Mouse (Mus musculus): Measurements from ENCODE around the gene Gm21103. TPM values are rescaled to one million over a fixed set of nuclear protein-coding genes. Genes with fewer than 3 reads are reported as not detected.
"Not testable (repeated sequence)": the region's sequence is repeated elsewhere in the genome, so short reads cannot be mapped to it uniquely, and the experiment has no call there.

The Gm21103 gene
- polyA plus RNA-seq (2014; fragmentation: Nextera tagmentation; extraction: Ambion mirVana): not detected in 2 replicates

DNA sequence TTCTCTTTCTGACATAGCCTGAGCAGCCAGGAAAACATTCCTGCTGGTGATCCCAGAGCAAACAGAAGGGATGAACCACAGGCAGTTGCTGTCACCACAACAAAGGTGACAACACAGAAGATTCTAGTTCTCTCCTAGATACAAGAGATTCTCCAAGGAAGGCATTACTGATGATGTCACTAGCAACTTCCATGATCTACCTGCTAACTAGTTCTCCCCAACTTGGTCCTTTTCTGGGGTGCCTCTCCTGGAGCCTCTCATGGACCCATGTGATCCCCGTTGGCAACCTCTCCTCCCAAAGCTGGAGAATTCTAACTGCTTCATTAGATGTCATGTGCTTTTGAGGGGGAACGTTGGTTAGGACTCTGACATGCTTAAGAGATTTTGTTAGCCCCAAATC lies at the start of gene Gm21103:
Gm21103 (minus strand) TSS at position 101 of the 400 bp plus-strand sequence.
- H3K9ac ChIP-seq (ENCODE audit: low read length); H3K9me3 ChIP-seq (ENCODE audit: control insufficient read depth, low read length); H3K27ac ChIP-seq (ENCODE audit: low read depth, low read length); ATAC-seq (replicated peaks; ENCODE audit: low FRiP score); DNase-seq (ENCODE audit: low spot score); H3K4me2 ChIP-seq (ENCODE audit: low read depth, low read length, severe bottlenecking); H3K4me3 ChIP-seq (ENCODE audit: low read depth, low read length); H3K4me1 ChIP-seq (replicated peaks; ENCODE audit: control insufficient read depth, insufficient read depth, low read length); H3K36me3 ChIP-seq (ENCODE audit: control insufficient read depth, insufficient read depth, low read length); H3K27me3 ChIP-seq (ENCODE audit: control insufficient read depth, insufficient read depth, low read length): not testable (repeated sequence)
- WGBS: 80% methylated on average over 2 of the region's 2 CpGs

GRCm38 (mm10) chr14:6343578-6343977 lies 38.9 kb upstream of the Gm21103 start, which contains the start of gene Gm3618:
TSS of gene Gm3618 (minus strand) at chr14:6343678.
- ATAC-seq (replicated peaks; ENCODE audit: low FRiP score); H3K4me1 ChIP-seq (replicated peaks; ENCODE audit: control insufficient read depth, insufficient read depth, low read length); H3K9me3 ChIP-seq (ENCODE audit: control insufficient read depth, low read length); H3K9ac ChIP-seq (ENCODE audit: low read length); H3K36me3 ChIP-seq (ENCODE audit: control insufficient read depth, insufficient read depth, low read length); H3K27me3 ChIP-seq (ENCODE audit: control insufficient read depth, insufficient read depth, low read length); DNase-seq (ENCODE audit: low spot score); H3K4me3 ChIP-seq (ENCODE audit: low read depth, low read length); H3K27ac ChIP-seq (ENCODE audit: low read depth, low read length); H3K4me2 ChIP-seq (ENCODE audit: low read depth, low read length, severe bottlenecking): not testable (repeated sequence)
- no CpG with 5 or more reads among the region's 10 CpGs for WGBS

DNA sequence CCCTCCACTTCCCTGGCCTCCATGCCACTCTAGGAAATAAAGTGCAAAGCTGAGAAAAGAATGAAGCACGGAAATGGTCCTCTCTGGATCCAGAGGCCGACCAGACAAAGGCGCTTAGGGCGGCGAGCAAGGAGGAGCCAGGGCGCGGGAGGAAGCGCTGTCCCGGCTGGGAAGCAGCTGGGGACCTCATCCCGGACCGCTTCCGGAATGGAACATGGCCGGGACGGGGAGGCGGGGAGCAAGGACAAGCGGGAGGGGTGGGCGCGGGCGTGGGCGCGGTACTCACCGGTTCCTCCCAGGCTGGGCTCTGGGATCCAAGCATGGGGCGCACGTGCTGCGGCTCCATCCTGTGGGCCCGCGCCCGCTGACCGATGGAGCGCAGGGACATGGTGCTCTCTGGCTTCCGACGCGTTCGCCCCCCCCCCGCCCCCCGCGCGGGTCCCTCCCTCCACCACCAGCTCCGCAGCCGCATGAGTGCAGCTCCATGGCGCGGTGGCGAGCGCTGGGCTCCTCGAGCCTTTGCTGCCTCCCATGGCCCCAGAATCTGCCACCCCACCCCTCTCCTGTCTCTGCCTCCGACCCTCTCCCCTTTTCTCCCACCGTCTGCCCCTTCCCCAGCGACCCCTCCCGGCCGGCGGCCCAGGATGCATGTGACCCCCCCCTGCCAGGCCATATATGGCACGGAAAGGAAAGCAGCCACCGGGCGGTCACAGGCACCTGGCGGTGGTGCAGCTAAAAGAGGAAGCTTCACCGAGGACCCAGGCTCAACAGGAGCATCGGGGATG lies 17.5 kb downstream of the Gm21103 start, which contains the start of gene Gm3411:
Gm3411 (minus strand) TSS at position 320 of the 785 bp plus-strand sequence.
- Histone ChIP-seq H3K9ac (ENCODE audit: low read length) (peak within 1 kb of the TSS; percentile 60), H3K4me2 (ENCODE audit: low read depth, low read length, severe bottlenecking) (peak within 1 kb of the TSS; percentile 57), H3K4me3 (ENCODE audit: low read depth, low read length) (peak within 1 kb of the TSS; percentile 39)
- not testable (repeated sequence) for H3K9me3 ChIP-seq (ENCODE audit: control insufficient read depth, low read length); H3K27me3 ChIP-seq (ENCODE audit: control insufficient read depth, insufficient read depth, low read length); ATAC-seq (replicated peaks; ENCODE audit: low FRiP score); H3K4me1 ChIP-seq (replicated peaks; ENCODE audit: control insufficient read depth, insufficient read depth, low read length); H3K27ac ChIP-seq (ENCODE audit: low read depth, low read length); H3K36me3 ChIP-seq (ENCODE audit: control insufficient read depth, insufficient read depth, low read length)
- under 1% methylated on average over 31 of the region's 57 CpGs for WGBS
- DNase-seq (ENCODE audit: low spot score): peak; percentile 77

Other genes with a start within 250 kb of the Gm21103 start
- not detected in 2 replicates for gene Gm6337, start 246.6 kb downstream of the Gm21103 start, polyA plus RNA-seq (2014; fragmentation: Nextera tagmentation; extraction: Ambion mirVana)
- 0.64 and 1.2 TPM in 2 replicates for gene Gm8206, start 210.9 kb downstream of the Gm21103 start, polyA plus RNA-seq (2014; fragmentation: Nextera tagmentation; extraction: Ambion mirVana)
- 2.2 and 2.5 TPM in 2 replicates for gene Gm3468, start 196.2 kb downstream of the Gm21103 start, polyA plus RNA-seq (2014; fragmentation: Nextera tagmentation; extraction: Ambion mirVana)
- not detected in 2 replicates for gene Gm3476, start 179.0 kb downstream of the Gm21103 start, polyA plus RNA-seq (2014; fragmentation: Nextera tagmentation; extraction: Ambion mirVana)
- not detected in 2 replicates for gene Gm21560, start 85.6 kb downstream of the Gm21103 start, polyA plus RNA-seq (2014; fragmentation: Nextera tagmentation; extraction: Ambion mirVana)
- 1.6 and 1.7 TPM in 2 replicates for gene Gm3411, start 17.6 kb downstream of the Gm21103 start, polyA plus RNA-seq (2014; fragmentation: Nextera tagmentation; extraction: Ambion mirVana)
- gene Gm3618, start 38.8 kb upstream of the Gm21103 start, polyA plus RNA-seq (2014; fragmentation: Nextera tagmentation; extraction: Ambion mirVana): not detected in 2 replicates
- gene Gm16440, start 85.5 kb upstream of the Gm21103 start, polyA plus RNA-seq (2014; fragmentation: Nextera tagmentation; extraction: Ambion mirVana): not detected in 2 replicates
- gene Gm3591, start 107.6 kb upstream of the Gm21103 start, polyA plus RNA-seq (2014; fragmentation: Nextera tagmentation; extraction: Ambion mirVana): 1.3 and 2.5 TPM in 2 replicates
- not detected in 2 replicates for gene Gm3594, start 139.8 kb upstream of the Gm21103 start, polyA plus RNA-seq (2014; fragmentation: Nextera tagmentation; extraction: Ambion mirVana)
- gene Gm8356, start 232.4 kb upstream of the Gm21103 start, polyA plus RNA-seq (2014; fragmentation: Nextera tagmentation; extraction: Ambion mirVana): not detected in 2 replicates